Mouse (Mus musculus): Measurements from ENCODE around the gene Asap2. TPM values are rescaled to one million over a fixed set of nuclear protein-coding genes. Genes with fewer than 3 reads are reported as not detected.
"Not testable (repeated sequence)": the region's sequence is repeated elsewhere in the genome, so short reads cannot be mapped to it uniquely, and the experiment has no call there.

Asap2 gene
- 17.5 and 20.7 TPM in 2 replicates for polyA plus RNA-seq (2012; rRNA removed)

- under 1% methylated on average over 30 of the region's 38 CpGs for WGBS
- DNase-seq = peak; percentile 45
- H3K4me1 ChIP-seq (ENCODE audit: control insufficient read depth, insufficient read depth, low read length) = not testable (repeated sequence)
- peak within 1 kb of the TSS; percentile 62 for H3K4me3 ChIP-seq (replicated peaks; ENCODE audit: extremely low read depth, low read depth, low read length)
These were observed at the start of gene Asap2 for GRCm38 (mm10) chr12:20990132-20990531. Gene Asap2, plus strand, starts transcription at chr12:20990459.

- 69% methylated on average over 9 of the region's 9 CpGs for WGBS
- H3K4me1 ChIP-seq (ENCODE audit: control insufficient read depth, insufficient read depth, low read length); DNase-seq; H3K4me3 ChIP-seq (replicated peaks; ENCODE audit: extremely low read depth, low read depth, low read length): not testable (repeated sequence)
These were observed 42.9 kb upstream of the Asap2 start for GRCm38 (mm10) chr12:20947051-20947997.

DNA sequence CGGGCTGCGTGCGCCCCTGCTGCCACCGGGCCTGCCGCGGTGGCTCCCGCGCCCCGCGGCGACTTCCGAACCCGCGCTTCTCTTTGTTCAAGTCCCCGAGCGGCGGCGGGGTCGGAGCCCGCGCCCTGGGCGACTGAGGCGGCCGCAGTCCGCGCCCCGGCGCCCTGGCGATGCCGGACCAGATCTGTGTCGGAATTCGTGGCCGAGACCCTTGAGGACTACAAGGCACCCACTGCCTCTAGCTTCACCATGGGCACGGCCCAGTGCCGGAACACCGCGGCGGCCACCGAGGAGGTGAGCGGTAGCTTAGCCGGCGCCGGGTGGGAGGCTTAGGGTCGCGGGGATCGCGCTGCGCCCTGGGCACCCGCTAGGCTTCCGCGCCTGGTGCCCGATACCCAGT lies 320 bp downstream of the Asap2 start:
- H3K4me3 ChIP-seq (replicated peaks; ENCODE audit: extremely low read depth, low read depth, low read length) = peak overlapping the region; percentile 62
- under 1% methylated on average over 50 of the region's 52 CpGs for WGBS
- DNase-seq; H3K4me1 ChIP-seq (ENCODE audit: control insufficient read depth, insufficient read depth, low read length): not testable (repeated sequence)

DNA sequence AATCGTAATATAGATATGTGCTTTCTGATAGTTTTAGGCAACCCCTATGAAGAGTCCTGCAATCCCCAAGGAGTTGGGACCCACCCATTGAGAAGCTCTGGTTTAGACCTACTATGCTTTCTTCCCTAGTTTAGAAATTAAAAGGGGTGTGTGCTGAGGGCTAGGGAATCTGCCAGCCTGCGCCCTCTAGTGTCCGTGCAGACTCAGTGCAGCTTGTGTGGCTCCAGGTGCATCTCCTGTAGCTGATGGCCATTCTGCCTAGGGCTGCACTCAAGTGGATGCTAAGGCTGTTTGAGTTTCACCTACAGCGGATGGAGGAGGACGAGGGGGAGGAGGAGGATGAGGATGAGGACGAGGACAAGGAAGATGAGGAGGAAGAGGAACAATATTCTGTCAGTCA lies 40.6 kb downstream of the Asap2 start:
- 63% methylated on average over 6 of the region's 6 CpGs for WGBS
- not testable (repeated sequence) for DNase-seq; H3K4me1 ChIP-seq (ENCODE audit: control insufficient read depth, insufficient read depth, low read length); H3K4me3 ChIP-seq (replicated peaks; ENCODE audit: extremely low read depth, low read depth, low read length)

GRCm38 (mm10) chr12:21046716-21047115 lies 56.5 kb downstream of the Asap2 start:
- H3K4me1 ChIP-seq (ENCODE audit: control insufficient read depth, insufficient read depth, low read length); H3K4me3 ChIP-seq (replicated peaks; ENCODE audit: extremely low read depth, low read depth, low read length); DNase-seq: not testable (repeated sequence)
- 93% methylated on average over 9 of the region's 9 CpGs for WGBS

DNA sequence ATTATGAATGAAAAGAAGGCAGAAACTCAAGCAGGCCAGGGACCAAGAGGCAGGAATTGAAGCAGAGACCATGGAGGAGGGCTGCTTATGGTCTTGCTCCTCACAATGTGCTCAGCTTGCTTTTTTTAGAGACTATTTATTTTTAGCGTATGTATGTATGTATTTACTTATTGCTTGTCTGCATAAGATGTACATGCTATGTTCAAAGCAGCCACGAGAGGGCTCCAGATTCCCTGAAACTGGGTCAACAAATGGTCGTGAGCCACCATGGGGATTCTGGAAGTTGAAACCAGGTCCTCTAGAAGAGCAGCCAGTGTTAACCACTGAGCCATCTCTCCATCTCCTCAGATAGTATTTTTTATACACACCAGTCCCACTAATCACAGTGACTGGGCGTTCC lies 85.5 kb downstream of the Asap2 start:
- 18% methylated on average over 4 of the region's 4 CpGs for WGBS
- not testable (repeated sequence) for H3K4me3 ChIP-seq (replicated peaks; ENCODE audit: extremely low read depth, low read depth, low read length); H3K4me1 ChIP-seq (ENCODE audit: control insufficient read depth, insufficient read depth, low read length)
- peak; percentile 75 for DNase-seq

DNA sequence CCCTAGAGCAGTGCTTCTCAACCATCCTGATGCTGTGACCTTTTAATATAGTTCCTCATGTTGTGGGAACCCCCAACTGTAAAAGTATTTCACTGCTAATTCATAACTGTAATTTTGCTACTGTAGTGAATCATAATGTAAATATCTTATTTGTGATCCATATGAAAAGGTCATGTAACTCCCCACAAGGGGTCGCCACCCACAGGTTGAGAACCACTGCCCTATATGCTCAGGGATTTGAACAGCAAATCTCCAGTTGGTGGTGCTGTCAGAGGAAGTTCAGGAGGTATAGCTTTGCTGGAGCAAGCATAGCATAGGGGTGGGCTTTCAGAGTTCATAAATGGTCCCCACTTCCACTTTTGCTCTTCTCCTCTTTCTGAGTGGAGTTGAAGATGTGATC lies 99.9 kb downstream of the Asap2 start:
- H3K4me1 ChIP-seq (ENCODE audit: control insufficient read depth, insufficient read depth, low read length); DNase-seq; H3K4me3 ChIP-seq (replicated peaks; ENCODE audit: extremely low read depth, low read depth, low read length): not testable (repeated sequence)
- WGBS = 51% methylated on average over 1 of the region's 1 CpGs

- WGBS = 88% methylated on average over 1 of the region's 1 CpGs
- H3K4me3 ChIP-seq (replicated peaks; ENCODE audit: extremely low read depth, low read depth, low read length); DNase-seq; H3K4me1 ChIP-seq (ENCODE audit: control insufficient read depth, insufficient read depth, low read length): not testable (repeated sequence)
These were observed 102.2 kb downstream of the Asap2 start for GRCm38 (mm10) chr12:21092446-21092845.

DNA sequence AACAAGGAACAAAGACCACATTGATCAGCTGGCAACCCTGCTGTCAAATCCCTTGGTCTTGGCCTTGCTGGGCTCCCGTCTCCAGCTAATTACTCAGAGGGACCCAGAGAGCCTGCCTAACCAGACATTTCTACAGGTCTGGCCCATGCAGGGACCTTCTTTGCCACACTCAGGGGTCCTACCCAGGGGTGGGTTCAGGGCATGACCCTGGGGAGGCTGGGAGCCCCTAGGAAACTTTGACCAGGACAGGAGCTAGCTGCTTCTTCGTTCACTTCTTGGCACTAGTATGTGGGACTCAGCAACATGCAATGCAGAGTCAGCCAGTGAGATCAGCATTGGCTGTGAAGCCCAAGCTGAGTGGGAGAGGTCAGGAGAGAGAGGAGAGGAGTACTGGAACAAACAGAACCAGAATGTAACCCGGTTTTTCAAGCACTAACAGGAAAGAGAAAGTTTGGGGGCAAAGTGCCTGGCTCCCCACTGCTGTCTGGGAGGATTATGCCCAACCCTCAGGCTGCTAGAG lies 107.6 kb downstream of the Asap2 start:
- H3K4me3 ChIP-seq (replicated peaks; ENCODE audit: extremely low read depth, low read depth, low read length); H3K4me1 ChIP-seq (ENCODE audit: control insufficient read depth, insufficient read depth, low read length); DNase-seq: not testable (repeated sequence)
- 41% methylated on average over 3 of the region's 3 CpGs for WGBS

GRCm38 (mm10) chr12:21111116-21111475 lies 120.8 kb downstream of the Asap2 start:
- WGBS = under 1% methylated on average over 8 of the region's 8 CpGs
- peak overlapping the region; percentile 50 for H3K4me3 ChIP-seq (replicated peaks; ENCODE audit: extremely low read depth, low read depth, low read length)
- not testable (repeated sequence) for H3K4me1 ChIP-seq (ENCODE audit: control insufficient read depth, insufficient read depth, low read length); DNase-seq
- TF ChIP-seq CTCF (IDR thresholded peaks at IDR 0.05; ENCODE audit: insufficient read depth, low read length) = peak; percentile 44; the same call in 1 of the 2 replicates

DNA sequence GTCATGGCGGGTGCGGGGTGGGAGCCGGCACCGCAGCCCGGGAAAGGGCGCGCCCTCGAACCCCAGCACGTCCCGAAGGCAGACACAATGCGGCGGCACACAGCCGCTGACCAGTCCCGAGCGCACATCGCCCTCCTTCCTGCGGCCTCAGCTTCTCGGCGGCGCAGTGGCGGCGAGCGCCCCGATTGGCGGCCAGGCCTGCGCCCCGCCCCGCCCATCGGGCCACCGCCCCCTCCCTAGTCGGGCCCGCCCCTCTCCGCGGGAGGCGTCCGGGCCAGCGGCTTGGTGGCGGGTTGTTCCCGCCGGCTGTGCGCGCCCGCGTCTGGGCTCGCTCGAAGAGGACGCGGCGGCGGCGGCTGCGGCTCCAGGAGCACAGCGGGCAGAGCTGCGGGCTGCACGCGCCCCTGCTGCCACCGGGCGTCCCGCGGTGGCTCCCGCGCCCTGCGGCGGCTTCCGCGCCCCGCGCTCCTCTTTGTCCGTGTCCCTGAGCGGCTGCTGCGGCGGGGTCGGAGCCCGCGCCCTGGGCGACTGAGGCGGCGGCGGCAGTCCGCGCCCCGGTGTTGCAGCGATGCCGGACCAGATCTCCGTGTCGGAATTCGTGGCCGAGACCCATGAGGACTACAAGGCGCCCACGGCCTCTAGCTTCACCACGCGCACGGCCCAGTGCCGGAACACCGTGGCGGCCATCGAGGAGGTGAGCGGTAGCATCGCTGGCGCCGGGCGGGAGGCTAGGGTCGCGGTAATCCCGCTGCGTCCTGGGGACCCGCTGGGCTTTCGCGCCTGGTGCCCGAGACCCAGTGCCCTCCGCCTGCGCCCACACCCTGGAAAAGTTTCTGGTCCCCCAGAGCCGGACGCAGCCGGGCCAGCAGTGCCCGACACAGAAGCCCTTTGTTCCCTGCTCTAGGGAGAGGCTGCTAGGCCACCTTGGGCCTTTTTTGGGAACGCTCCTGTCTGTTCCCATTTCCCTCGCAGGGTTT lies 121.5 kb downstream of the Asap2 start:
- DNase-seq = peak; percentile 81
- WGBS = under 1% methylated on average over 118 of the region's 118 CpGs
- Histone ChIP-seq H3K4me1 (ENCODE audit: control insufficient read depth, insufficient read depth, low read length) (no peaks in the 10 kb centered on the region), H3K4me3 (replicated peaks; ENCODE audit: extremely low read depth, low read depth, low read length) (peak overlapping the region; percentile 69)
- TF ChIP-seq CTCF (IDR thresholded peaks at IDR 0.05; ENCODE audit: insufficient read depth, low read length) (no peak), POLR2A (IDR thresholded peaks at IDR 0.05; ENCODE audit: borderline replicate concordance, extremely low read depth, low read depth, low read length) (no peak)

Data from lung, adult 2 months (tissue).